18 mouse cellular contexts compared by ENCODE assay signal in genomic region chr10:84109680-84110371, GRCm38 (mm10).
DNase-seq lines count a peak whose midpoint lies in the region; ATAC-seq and TF ChIP-seq lines count a peak whose summit lies in the region.
"Had no signal": no experiment of that assay in that cellular context is flagged by ENCODE, and none has a peak within 500 bp of the region (broad histone marks: within the 10 kb centered on the region; RNA-seq: fewer than 3 reads in every experiment).

No protein-coding gene starts in this region.

- no peak for DNase-seq in liver, postnatal 0 days
- no peak for DNase-seq in liver
- peak; percentile 76 for DNase-seq in CH12.LX (ENCODE audit: extremely low read depth)
- peak; percentile 64 for DNase-seq in splenic B cell, adult 2 months (ENCODE audit: low read depth, low spot score)
- DNase-seq in testis, postnatal 10 days (ENCODE audit: low spot score), result no peak
- DNase-seq in testis, postnatal 14 days (ENCODE audit: low spot score), result no peak
- DNase-seq: adrenal gland, postnatal 14 days; cerebellum, adult 18-20 months; cerebellum, postnatal 25 days; gastrocnemius, postnatal 25 days; kidney, adult 18-20 months; lung, adult 2 months had no signal

- TF ChIP-seq RAD21 in CH12.LX (IDR thresholded peaks at IDR 0.05; ENCODE audit: low read depth, low read length), result no peak; the same call in 1 of the 2 replicates

- TF ChIP-seq POLR2A in CH12.LX (IDR thresholded peaks at IDR 0.05; ENCODE audit: low read depth, low read length), result peak; percentile 45

- dilution Hi-C loops in CH12.LX (cut with MboI; ENCODE audit: extremely low pct_ligation_motif_present, extremely low pct_unique_long_range_greater_than_20kb, low sequenced_read_pairs), result no loop called here

- H3K9me3 ChIP-seq in liver, postnatal 0 days (ENCODE audit: low read length), result no peaks in the 10 kb centered on the region
- H3K9me3 ChIP-seq in CH12.LX (replicated peaks; ENCODE audit: low read length), result no peaks in the 10 kb centered on the region
- H3K9me3 ChIP-seq: forebrain, embryonic 13.5 days had no signal

- TF ChIP-seq EP300 in liver, postnatal 0 days (IDR thresholded peaks at IDR 0.05; ENCODE audit: low read depth), result no peak
- peak; percentile 90 for TF ChIP-seq EP300 in CH12.LX (IDR thresholded peaks at IDR 0.05; ENCODE audit: low read length)

- no peak overlapping the region for H3K4me3 ChIP-seq in liver, postnatal 0 days (ENCODE audit: low read depth, low read length)
- peak overlapping the region in 2 of 3 experiments; percentile 19 to 38 for H3K4me3 ChIP-seq in CH12.LX (replicated peaks in 1 of 3; ENCODE audit: low read depth in 2 of 3, low read length in 2 of 3, poor library complexity in 1 of 3)
- H3K4me3 ChIP-seq: forebrain, embryonic 13.5 days had no signal

- peaks cover 5% of the 10 kb centered on the region; the same call in 1 of the 2 replicates for H3K4me1 ChIP-seq in liver, postnatal 0 days (ENCODE audit: insufficient read depth)
- H3K4me1 ChIP-seq in CH12.LX (ENCODE audit: control insufficient read depth in 1 of 2, insufficient read depth in 2 of 2), result peaks cover 11 to 53% of the 10 kb centered on the region in 2 experiments

- ATAC-seq in liver, postnatal 0 days, result no peak
- ATAC-seq in common myeloid progenitor, adult 5-6 weeks (replicated peaks; ENCODE audit: low read depth, poor library complexity, severe bottlenecking), result 0 out of 2 replicates have a peak, but pooled peaks have one; percentile 52
- ATAC-seq: forebrain, embryonic 13.5 days; hindbrain, embryonic 16.5 days had no signal

- in situ Hi-C loops in CH12.LX (cut with MboI; ENCODE audit: low pct_ligation_motif_present, low pct_unique_long_range_greater_than_20kb, low sequenced_read_pairs), result no loop called here

- no peak for TF ChIP-seq CTCF in liver, postnatal 0 days (IDR thresholded peaks at IDR 0.05; ENCODE audit: low read depth)
- TF ChIP-seq CTCF in CH12.LX (conservative IDR thresholded peaks at IDR 0.05 in 1 of 2, IDR thresholded peaks at IDR 0.05 in 1 of 2; ENCODE audit: low read depth in 2 of 2, low read length in 2 of 2), result no peak

- H3K9ac ChIP-seq in liver, postnatal 0 days (replicated peaks), result no peak overlapping the region
- peak overlapping the region; percentile 85 for H3K9ac ChIP-seq in CH12.LX (ENCODE audit: insufficient read depth, low read depth)
- H3K9ac ChIP-seq: forebrain, embryonic 13.5 days had no signal

- H3K27me3 ChIP-seq in liver, postnatal 0 days (ENCODE audit: insufficient read depth, low read length), result no peaks in the 10 kb centered on the region
- H3K27me3 ChIP-seq in CH12.LX (replicated peaks), result no peaks in the 10 kb centered on the region
- H3K27me3 ChIP-seq in splenic B cell, adult 2 months (ENCODE audit: control insufficient read depth, insufficient read depth, low read length, poor library complexity, severe bottlenecking), result no peaks in the 10 kb centered on the region
- H3K27me3 ChIP-seq: forebrain, embryonic 13.5 days had no signal

- peak overlapping the region; percentile 68 for H3K27ac ChIP-seq in liver, postnatal 0 days (ENCODE audit: low read depth)
- H3K27ac ChIP-seq in CH12.LX (ENCODE audit: insufficient read depth, low read depth), result peak overlapping the region; percentile 98
- H3K27ac ChIP-seq: forebrain, embryonic 13.5 days; kidney, postnatal 0 days; stomach, postnatal 0 days had no signal

- no peak overlapping the region for H3K4me2 ChIP-seq in liver, postnatal 0 days (ENCODE audit: low read depth, low read length)
- peak overlapping the region; percentile 72; the same call in 1 of the 2 replicates for H3K4me2 ChIP-seq in CH12.LX (ENCODE audit: insufficient read depth, low read depth, poor library complexity, severe bottlenecking)
- H3K4me2 ChIP-seq: forebrain, embryonic 13.5 days; midbrain, embryonic 11.5 days had no signal

- WGBS in liver, postnatal 0 days (ENCODE audit: insufficient replicate concordance), result 63% methylated on average over 7 of the region's 7 CpGs

- no peaks in the 10 kb centered on the region for H3K79me2 ChIP-seq in CH12.LX (replicated peaks; ENCODE audit: control insufficient read depth, extremely low read depth, insufficient read depth, poor library complexity, severe bottlenecking)

- no peaks in the 10 kb centered on the region for H3K36me3 ChIP-seq in liver, postnatal 0 days (replicated peaks; ENCODE audit: insufficient read depth, low read length)
- peaks cover 0 to 12% of the 10 kb centered on the region in 2 experiments for H3K36me3 ChIP-seq in CH12.LX (replicated peaks in 1 of 2; ENCODE audit: control insufficient read depth in 1 of 2, insufficient read depth in 1 of 2, low read length in 1 of 2)
- H3K36me3 ChIP-seq in splenic B cell, adult 2 months (ENCODE audit: control insufficient read depth, insufficient read depth, low read length, poor library complexity, severe bottlenecking), result no peaks in the 10 kb centered on the region

TF ChIP-seq in CH12.LX, 34 proteins besides CTCF, POLR2A, EP300 and RAD21:
- TF ChIP-seq KAT2A (IDR thresholded peaks at IDR 0.05; ENCODE audit: insufficient replicate concordance, low read length) (0 out of 2 replicates have a peak, but pooled peaks have one; percentile 44), CHD2 (IDR thresholded peaks at IDR 0.05; ENCODE audit: low read length) (peak; percentile 27; the same call in 1 of the 2 replicates), SMC3 (IDR thresholded peaks at IDR 0.05; ENCODE audit: low read depth, low read length) (no peak), GABPA (IDR thresholded peaks at IDR 0.05; ENCODE audit: insufficient replicate concordance, low read depth, low read length) (no peak), MYC (IDR thresholded peaks at IDR 0.05; ENCODE audit: low read depth, low read length) (peak; percentile 70), RCOR1 (conservative IDR thresholded peaks at IDR 0.05; ENCODE audit: low read depth, low read length) (peak; percentile 69), JUN (IDR thresholded peaks at IDR 0.05; ENCODE audit: insufficient read depth, low read depth, low read length) (no peak), ELF1 (IDR thresholded peaks at IDR 0.05; ENCODE audit: low read depth, low read length) (peak; percentile 83), SIN3A (IDR thresholded peaks at IDR 0.05; ENCODE audit: low read length) (no peak), JUND (conservative IDR thresholded peaks at IDR 0.05; ENCODE audit: low read depth, low read length) (no peak), ZMIZ1 (IDR thresholded peaks at IDR 0.05; ENCODE audit: low read depth, low read length) (peak; percentile 57; the same call in 1 of the 2 replicates), USF2 (conservative IDR thresholded peaks at IDR 0.05; ENCODE audit: low read depth, low read length) (peak; percentile 87), TCF12 (IDR thresholded peaks at IDR 0.05; ENCODE audit: low read depth, low read length) (peak; percentile 92), HCFC1 (IDR thresholded peaks at IDR 0.05; ENCODE audit: low read depth, low read length) (peak; percentile 64), IRF4 (IDR thresholded peaks at IDR 0.05; ENCODE audit: low read depth, low read length) (peak; percentile 92), MEF2A (IDR thresholded peaks at IDR 0.05; ENCODE audit: borderline replicate concordance, low read depth, low read length) (peak; percentile 63; the same call in 1 of the 2 replicates), E2F4 (IDR thresholded peaks at IDR 0.05; ENCODE audit: insufficient replicate concordance, low read depth, low read length) (no peak), NELFE (IDR thresholded peaks at IDR 0.05; ENCODE audit: low read depth, low read length) (no peak), POLR2AphosphoS2 (IDR thresholded peaks at IDR 0.05; ENCODE audit: low read depth, low read length) (no peak), ZC3H11A (IDR thresholded peaks at IDR 0.05; ENCODE audit: low read depth, low read length) (no peak), MAFK (IDR thresholded peaks at IDR 0.05; ENCODE audit: insufficient replicate concordance, low read length) (peak; percentile 35; the same call in 1 of the 2 replicates), CHD1 (IDR thresholded peaks at IDR 0.05; ENCODE audit: low read depth, low read length) (0 out of 2 replicates have a peak, but pooled peaks have one; percentile 44), TBP (conservative IDR thresholded peaks at IDR 0.05; ENCODE audit: low read depth, low read length) (peak; percentile 58; the same call in 1 of the 2 replicates), ZNF384 (IDR thresholded peaks at IDR 0.05; ENCODE audit: low read depth, low read length) (no peak), USF1 (IDR thresholded peaks at IDR 0.05; ENCODE audit: low read depth, low read length) (peak; percentile 86), PAX5 (IDR thresholded peaks at IDR 0.05; ENCODE audit: low read length) (no peak), BHLHE40 (IDR thresholded peaks at IDR 0.05; ENCODE audit: low read depth, low read length) (peak; percentile 90), MXI1 (IDR thresholded peaks at IDR 0.05; ENCODE audit: low read depth, low read length) (no peak; the same call in 1 of the 2 replicates), UBTF (IDR thresholded peaks at IDR 0.05; ENCODE audit: low read depth, low read length) (no peak), NRF1 (IDR thresholded peaks at IDR 0.05; ENCODE audit: low read depth, low read length) (0 out of 2 replicates have a peak, but pooled peaks have one; percentile 0), MAX (IDR thresholded peaks at IDR 0.05; ENCODE audit: low read length) (peak; percentile 82), ZKSCAN1 (IDR thresholded peaks at IDR 0.05; ENCODE audit: borderline replicate concordance, low read depth, low read length) (no peak), MAZ (IDR thresholded peaks at IDR 0.05; ENCODE audit: low read depth, low read length) (0 out of 2 replicates have a peak, but pooled peaks have one; percentile 31), ETS1 (conservative IDR thresholded peaks at IDR 0.05; ENCODE audit: low read depth, low read length) (peak; percentile 74)

Comparison
In these comparisons a context has a peak if more than half of its experiments do, and no peak if none do; other contexts are left out.
1. DNase-seq: peak in CH12.LX (single experiment) and splenic B cell, adult 2 months (single experiment); none in liver, postnatal 0 days (single experiment), liver (single experiment), testis, postnatal 10 days (single experiment) and testis, postnatal 14 days (single experiment).